ENCODE assay signal across 21 mouse cellular contexts in genomic region chr10:61351216-61351615, GRCm38 (mm10). TPM values are rescaled to one million over a fixed set of nuclear protein-coding genes. Genes with fewer than 3 reads are reported as not detected.
"Had no signal": no experiment of that assay in that cellular context is flagged by ENCODE, and none has a peak within 500 bp of the region (broad histone marks: within the 10 kb centered on the region; RNA-seq: fewer than 3 reads in every experiment).

No protein-coding gene starts in this region.

- H3K4me3 ChIP-seq: kidney, embryonic 15.5 days; left cerebral cortex, adult 2 months; liver, embryonic 13.5 days; midbrain, embryonic 12.5 days; midbrain, embryonic 15.5 days; neural tube, embryonic 12.5 days; neural tube, embryonic 15.5 days; stomach, embryonic 15.5 days had no signal

- H3K27me3 ChIP-seq: kidney, embryonic 15.5 days; liver, embryonic 13.5 days; midbrain, embryonic 12.5 days; midbrain, embryonic 15.5 days; neural tube, embryonic 12.5 days; neural tube, embryonic 15.5 days; stomach, embryonic 15.5 days had no signal

- H3K4me1 ChIP-seq: midbrain, embryonic 15.5 days had no signal

- ATAC-seq: midbrain, embryonic 15.5 days had no signal

- H3K9me3 ChIP-seq: liver, embryonic 13.5 days; midbrain, embryonic 12.5 days; midbrain, embryonic 15.5 days; neural tube, embryonic 15.5 days; stomach, embryonic 15.5 days had no signal

- DNase-seq: kidney, postnatal 10 days; kidney, postnatal 36 days; liver, embryonic 13.5 days; lung, adult 2 months; lung, postnatal 14 days; lung, postnatal 4 days; retina, postnatal 1 day; right cerebral cortex, postnatal 25 days; spleen, adult 18-20 months; thymus, postnatal 36 days had no signal

RNA-seq across cellular contexts. Expression of gene Prf1, which starts 53.6 kb away (rescaled TPM):
- total RNA-seq: layer of hippocampus, adult 8-10 months; layer of hippocampus, postnatal 14 days; left cerebral cortex, adult 2 months; left cerebral cortex, postnatal 10 days; left cerebral cortex, postnatal 36 days had no signal
